Mouse (Mus musculus) hindbrain, embryonic 13.5 days (tissue): ENCODE measurements around the gene Atp1b2. TPM values are rescaled to one million over a fixed set of nuclear protein-coding genes. Genes with fewer than 3 reads are reported as not detected.

Experiments
- ATAC-seq: fragments of 200-750 bp; cut with Nextera tagmentation; 2 replicates; pipeline ENCODE4 v1.8.0; 2017; ENCODE audit warnings: moderate TSS enrichment; ENCODE audit not compliant: low FRiP score
- H3K27ac ChIP-seq: fragments of 300-500 bp; sonication (generic); 2 replicates; pipeline ENCODE4 v1.5.1; 2015; ENCODE audit warnings: inconsistent platforms, mild to moderate bottlenecking, moderate library complexity
- H3K27me3 ChIP-seq: fragments of 300-500 bp; sonication (generic); 2 replicates; pipeline ENCODE4 v1.6.1; 2015; ENCODE audit warnings: mild to moderate bottlenecking, inconsistent platforms
- H3K36me3 ChIP-seq: fragments of 300-500 bp; sonication (generic); 2 replicates; pipeline ENCODE4 v1.6.1; 2015; ENCODE audit warnings: mild to moderate bottlenecking, inconsistent platforms
- H3K4me1 ChIP-seq: fragments of 300-500 bp; sonication (generic); replicated peaks from 2 replicates; pipeline ENCODE4 v1.6.1; 2015; ENCODE audit warnings: inconsistent platforms
- H3K4me2 ChIP-seq: fragments of 300-500 bp; sonication (generic); 2 replicates; pipeline ENCODE4 v1.6.1; 2015; ENCODE audit warnings: inconsistent platforms, mild to moderate bottlenecking, moderate library complexity
- H3K4me3 ChIP-seq: fragments of 300-500 bp; sonication (generic); 2 replicates; pipeline ENCODE4 v1.5.1; 2015; ENCODE audit warnings: mild to moderate bottlenecking, inconsistent platforms
- H3K9ac ChIP-seq: fragments of 300-500 bp; sonication (generic); 2 replicates; pipeline ENCODE4 v1.6.1; 2015; ENCODE audit warnings: mild to moderate bottlenecking, inconsistent platforms
- H3K9me3 ChIP-seq: fragments of 300-500 bp; sonication (generic); 2 replicates; pipeline ENCODE4 v1.6.1; 2016; ENCODE audit warnings: inconsistent platforms
- WGBS: fragments of 180-500 bp; shearing (Covaris S2); methylation state at CpG from one replicate; pipeline ENCODE4 v1.1.7; 2015; 5-methylcytosine and 5-hydroxymethylcytosine counted together
- polyA plus RNA-seq: library from polyadenylated mRNA; unstranded; fragments of >200 nt; fragmentation: Nextera tagmentation; extraction: Ambion mirVana; gene quantifications from 2 replicates; pipeline ENCODE4 v1.2.1, GENCODE M21; 2015

Gene Atp1b2
- polyA plus RNA-seq, 1 experiment from 2014 or later = 29.7 TPM

GRCm38 (mm10) chr11:69589207-69589834 lies 16.4 kb downstream of the Atp1b2 start:
- Histone ChIP-seq H3K9ac (no peak overlapping the region), H3K4me2 (no peak overlapping the region), H3K27me3 (no peaks in the 10 kb centered on the region), H3K4me3 (no peak overlapping the region), H3K9me3 (no peaks in the 10 kb centered on the region), H3K4me1 (no peaks in the 10 kb centered on the region), H3K36me3 (peaks cover 66% of the 10 kb centered on the region), H3K27ac (no peak overlapping the region)
- ATAC-seq = no peak
- 96% methylated on average over 22 of the region's 22 CpGs for WGBS

- ATAC-seq = no peak
- H3K4me1 ChIP-seq = peaks cover 12% of the 10 kb centered on the region
- WGBS = 80% methylated on average over 7 of the region's 7 CpGs
Observed at GRCm38 (mm10) chr11:69585718-69586325, 19.9 kb downstream of the Atp1b2 start.

GRCm38 (mm10) chr11:69584937-69585336 lies 20.8 kb downstream of the Atp1b2 start:
- WGBS = 96% methylated on average over 13 of the region's 13 CpGs
- no peak overlapping the region for H3K27ac ChIP-seq

More at GRCm38 (mm10) chr11:69585718-69586325, 19.9 kb downstream of the Atp1b2 start:
- no peak overlapping the region for H3K9ac ChIP-seq
- H3K36me3 ChIP-seq = peaks cover 38% of the 10 kb centered on the region
- no peaks in the 10 kb centered on the region for H3K27me3 ChIP-seq
- H3K4me2 ChIP-seq = no peak overlapping the region
- no peaks in the 10 kb centered on the region for H3K9me3 ChIP-seq
- no peak overlapping the region for H3K27ac ChIP-seq
- H3K4me3 ChIP-seq = no peak overlapping the region

GRCm38 (mm10) chr11:69584008-69584407 lies 21.7 kb downstream of the Atp1b2 start:
- Histone ChIP-seq H3K4me2 (no peak overlapping the region), H3K27ac (no peak overlapping the region), H3K4me1 (peaks cover 12% of the 10 kb centered on the region), H3K36me3 (peaks cover 20% of the 10 kb centered on the region), H3K27me3 (no peaks in the 10 kb centered on the region), H3K4me3 (no peak overlapping the region), H3K9me3 (no peaks in the 10 kb centered on the region), H3K9ac (no peak overlapping the region)
- 88% methylated on average over 7 of the region's 7 CpGs for WGBS
- no peak for ATAC-seq

More at GRCm38 (mm10) chr11:69584937-69585336, 20.8 kb downstream of the Atp1b2 start:
- Histone ChIP-seq H3K4me1 (peaks cover 12% of the 10 kb centered on the region), H3K9me3 (no peaks in the 10 kb centered on the region), H3K27me3 (no peaks in the 10 kb centered on the region), H3K4me3 (no peak overlapping the region), H3K9ac (no peak overlapping the region), H3K4me2 (no peak overlapping the region), H3K36me3 (peaks cover 29% of the 10 kb centered on the region)
- ATAC-seq = no peak

- 57% methylated on average over 9 of the region's 9 CpGs for WGBS
- no peak overlapping the region; the same call in 1 of the 2 replicates for H3K27ac ChIP-seq
- H3K9me3 ChIP-seq = no peaks in the 10 kb centered on the region
- no peak for ATAC-seq
- peak overlapping the region; percentile 85 for H3K4me3 ChIP-seq
- H3K27me3 ChIP-seq = no peaks in the 10 kb centered on the region
- H3K36me3 ChIP-seq = peaks cover 3% of the 10 kb centered on the region
- H3K4me1 ChIP-seq = peaks cover 26% of the 10 kb centered on the region
- peak overlapping the region; percentile 89 for H3K9ac ChIP-seq
- peak overlapping the region; percentile 81 for H3K4me2 ChIP-seq
Observed at GRCm38 (mm10) chr11:69582230-69582805, 23.4 kb downstream of the Atp1b2 start.

GRCm38 (mm10) chr11:69581814-69582213 lies 23.9 kb downstream of the Atp1b2 start:
- ATAC-seq = no peak
- H3K27me3 ChIP-seq = no peaks in the 10 kb centered on the region
- H3K4me3 ChIP-seq = peak overlapping the region; percentile 85
- WGBS = 0% methylated on average over 8 of the region's 8 CpGs
- peak overlapping the region; percentile 93 for H3K27ac ChIP-seq
- H3K36me3 ChIP-seq = no peaks in the 10 kb centered on the region
- H3K4me1 ChIP-seq = peaks cover 31% of the 10 kb centered on the region
- no peaks in the 10 kb centered on the region for H3K9me3 ChIP-seq
- peak overlapping the region; percentile 81 for H3K4me2 ChIP-seq
- H3K9ac ChIP-seq = peak overlapping the region; percentile 89

- no peaks in the 10 kb centered on the region for H3K27me3 ChIP-seq
- H3K36me3 ChIP-seq = no peaks in the 10 kb centered on the region
- H3K9ac ChIP-seq = peak overlapping the region; percentile 89
- no peaks in the 10 kb centered on the region for H3K9me3 ChIP-seq
- peak overlapping the region; percentile 81 for H3K4me2 ChIP-seq
- peak; percentile 77 for ATAC-seq
- WGBS = under 1% methylated on average over 36 of the region's 36 CpGs
- peak overlapping the region; percentile 85 for H3K4me3 ChIP-seq
- H3K4me1 ChIP-seq = peaks cover 37% of the 10 kb centered on the region
- H3K27ac ChIP-seq = peak overlapping the region; percentile 93
Observed at GRCm38 (mm10) chr11:69581147-69581688, 24.5 kb downstream of the Atp1b2 start.

- H3K36me3 ChIP-seq = no peaks in the 10 kb centered on the region
- WGBS = under 1% methylated on average over 25 of the region's 25 CpGs
- H3K4me1 ChIP-seq = peaks cover 41% of the 10 kb centered on the region
- ATAC-seq = peak; percentile 9
- H3K9me3 ChIP-seq = no peaks in the 10 kb centered on the region
- no peaks in the 10 kb centered on the region for H3K27me3 ChIP-seq
- peak overlapping the region; percentile 81 for H3K4me2 ChIP-seq
- H3K4me3 ChIP-seq = peak overlapping the region; percentile 85
- peak overlapping the region; percentile 89 for H3K9ac ChIP-seq
- peak overlapping the region; percentile 93 for H3K27ac ChIP-seq
Observed at GRCm38 (mm10) chr11:69580572-69581146, 25.1 kb downstream of the Atp1b2 start.

- WGBS = under 1% methylated on average over 13 of the region's 13 CpGs
Observed at GRCm38 (mm10) chr11:69580091-69580514, 25.6 kb downstream of the Atp1b2 start, which contains the start of the genes Wrap53 and Trp53. Gene Wrap53, minus strand, starts transcription at chr11:69580255. Gene Trp53, plus strand, starts transcription at chr11:69580359.

GRCm38 (mm10) chr11:69579128-69580017 lies 26.4 kb downstream of the Atp1b2 start:
- Histone ChIP-seq H3K4me2 (peak overlapping the region; percentile 91), H3K36me3 (0 out of 2 replicates have a peak, but pooled peaks cover 6% of the 10 kb centered on the region), H3K4me3 (peak overlapping the region; percentile 85), H3K4me1 (peaks cover 53% of the 10 kb centered on the region), H3K9ac (peak overlapping the region; percentile 90), H3K27me3 (no peaks in the 10 kb centered on the region), H3K27ac (peak overlapping the region; percentile 93), H3K9me3 (no peaks in the 10 kb centered on the region)
- ATAC-seq = peak; percentile 87
- 3% methylated on average over 39 of the region's 39 CpGs for WGBS

More at GRCm38 (mm10) chr11:69580091-69580514, 25.6 kb downstream of the Atp1b2 start, which contains the start of the genes Wrap53 and Trp53:
- Histone ChIP-seq H3K4me2 (peak within 1 kb of the TSS; percentile 91), H3K9ac (peak within 1 kb of the TSS; percentile 90), H3K27ac (peak within 1 kb of the TSS; percentile 93), H3K4me1 (peaks cover 46% of the 10 kb centered on the region), H3K4me3 (peak within 1 kb of the TSS; percentile 85), H3K36me3 (no peaks in the 10 kb centered on the region), H3K27me3 (no peaks in the 10 kb centered on the region), H3K9me3 (no peaks in the 10 kb centered on the region)
- ATAC-seq = peak; percentile 57

- no peaks in the 10 kb centered on the region for H3K27me3 ChIP-seq
- no peak for ATAC-seq
- peak overlapping the region; percentile 85 for H3K4me3 ChIP-seq
- peak overlapping the region; percentile 90 for H3K9ac ChIP-seq
- no peaks in the 10 kb centered on the region for H3K9me3 ChIP-seq
- no peak overlapping the region for H3K27ac ChIP-seq
- H3K4me2 ChIP-seq = peak overlapping the region; percentile 91
- WGBS = 14% methylated on average over 15 of the region's 15 CpGs
- H3K4me1 ChIP-seq = peaks cover 53% of the 10 kb centered on the region
- 0 out of 2 replicates have a peak, but pooled peaks cover 12% of the 10 kb centered on the region for H3K36me3 ChIP-seq
Observed at GRCm38 (mm10) chr11:69578301-69578700, 27.4 kb downstream of the Atp1b2 start.
